Mouse (Mus musculus) gonadal fat pad, adult 2 months (tissue): ENCODE data around the gene Nosip. TPM values are rescaled to one million over a fixed set of nuclear protein-coding genes. Genes with fewer than 3 reads are reported as not detected.
"Not testable (repeated sequence)": the region's sequence is repeated elsewhere in the genome, so short reads cannot be mapped to it uniquely, and the experiment has no call there.

Experiments used
- DNase-seq: peaks from one replicate; pipeline ENCODE4 v3.0.0-alpha.2; 2012; ENCODE audit warnings: low read depth
- polyA plus RNA-seq: library from polyadenylated mRNA; depleted of rRNA; stranded (reverse); fragments of >200 nt; gene quantifications from 2 replicates; pipeline ENCODE4 v1.2.3, GENCODE M21; 2012; rRNA removed

Nosip gene
- polyA plus RNA-seq, 1 experiment = 78.1 TPM

DNA sequence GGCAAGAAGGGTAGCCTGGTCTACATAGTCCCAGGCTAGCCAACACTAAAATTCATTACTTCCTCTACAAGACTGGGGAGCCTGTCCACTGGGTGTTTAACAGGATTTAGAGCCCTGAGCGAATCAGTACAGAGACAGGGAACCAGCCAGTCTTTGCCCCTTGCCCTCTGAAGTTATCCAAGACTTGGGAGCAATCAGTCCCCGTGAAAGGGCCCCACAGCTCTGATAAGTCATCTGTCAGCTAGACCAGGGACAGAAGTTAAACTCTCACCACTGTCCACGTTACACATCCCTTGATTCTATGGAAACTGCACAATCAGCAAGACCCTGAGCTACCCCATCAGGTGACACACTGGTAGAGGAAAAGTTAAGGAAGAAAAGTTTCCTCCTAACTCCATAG, 50.3 kb downstream of the Nosip start:
- DNase-seq = no peak

DNA sequence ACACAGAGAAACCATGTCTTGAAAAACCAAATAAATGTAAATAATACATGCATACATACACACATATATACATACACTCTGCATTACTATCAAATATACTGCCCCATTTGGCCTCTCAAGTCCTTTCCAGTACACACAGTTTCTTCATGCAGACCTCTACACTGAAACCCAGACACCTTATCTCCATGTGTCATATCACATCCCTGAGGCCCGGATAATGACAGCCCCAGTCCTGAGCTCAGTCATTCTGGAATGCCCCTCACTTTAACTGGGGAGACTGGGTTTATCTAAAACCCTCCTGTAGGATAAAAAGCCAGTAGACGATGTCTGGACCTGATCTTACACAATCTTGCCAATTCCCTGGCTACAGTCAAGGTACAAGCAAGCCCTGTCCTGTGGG, 51.2 kb downstream of the Nosip start:
- no peak for DNase-seq

DNA sequence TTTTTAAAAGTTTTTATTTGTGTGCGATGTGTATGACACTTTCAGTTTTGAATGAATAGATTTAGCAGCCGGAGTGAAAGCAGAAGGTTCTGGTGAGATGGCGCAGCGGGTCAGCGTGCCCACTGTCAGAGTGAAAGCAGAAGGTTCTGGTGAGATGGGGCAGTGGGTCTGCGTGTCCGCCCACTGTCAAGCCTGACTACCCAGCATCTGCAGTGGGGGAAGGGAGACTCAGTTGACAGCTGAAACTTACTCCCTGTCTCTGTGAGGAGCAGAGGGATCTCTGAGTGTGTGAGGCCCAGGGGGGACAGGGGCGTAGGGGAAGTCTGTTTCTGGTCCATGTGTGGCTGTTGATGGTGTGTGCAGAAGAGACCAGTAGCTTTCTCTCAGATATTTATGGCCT, 55.3 kb downstream of the Nosip start:
- no peak for DNase-seq

DNA sequence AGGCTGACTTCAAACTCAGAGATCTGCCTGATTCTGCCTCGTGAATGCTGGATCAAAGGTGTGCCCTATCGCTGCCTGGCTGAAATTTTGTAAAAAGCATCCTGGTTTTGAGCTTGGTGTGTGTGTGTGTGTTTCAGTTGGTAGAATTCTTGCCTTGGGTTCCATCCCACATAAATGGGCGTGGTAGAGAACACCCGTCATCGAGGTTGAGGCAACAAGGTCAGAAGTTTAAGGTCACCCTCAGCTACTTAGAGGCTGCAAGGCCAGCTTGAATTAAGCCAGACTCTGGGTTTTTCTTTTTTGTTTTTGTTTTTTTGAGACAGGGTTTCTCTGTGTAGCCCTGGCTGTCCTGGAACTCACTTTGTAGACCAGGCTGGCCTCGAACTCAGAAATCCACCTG, 56.1 kb downstream of the Nosip start:
- DNase-seq = no peak

DNA sequence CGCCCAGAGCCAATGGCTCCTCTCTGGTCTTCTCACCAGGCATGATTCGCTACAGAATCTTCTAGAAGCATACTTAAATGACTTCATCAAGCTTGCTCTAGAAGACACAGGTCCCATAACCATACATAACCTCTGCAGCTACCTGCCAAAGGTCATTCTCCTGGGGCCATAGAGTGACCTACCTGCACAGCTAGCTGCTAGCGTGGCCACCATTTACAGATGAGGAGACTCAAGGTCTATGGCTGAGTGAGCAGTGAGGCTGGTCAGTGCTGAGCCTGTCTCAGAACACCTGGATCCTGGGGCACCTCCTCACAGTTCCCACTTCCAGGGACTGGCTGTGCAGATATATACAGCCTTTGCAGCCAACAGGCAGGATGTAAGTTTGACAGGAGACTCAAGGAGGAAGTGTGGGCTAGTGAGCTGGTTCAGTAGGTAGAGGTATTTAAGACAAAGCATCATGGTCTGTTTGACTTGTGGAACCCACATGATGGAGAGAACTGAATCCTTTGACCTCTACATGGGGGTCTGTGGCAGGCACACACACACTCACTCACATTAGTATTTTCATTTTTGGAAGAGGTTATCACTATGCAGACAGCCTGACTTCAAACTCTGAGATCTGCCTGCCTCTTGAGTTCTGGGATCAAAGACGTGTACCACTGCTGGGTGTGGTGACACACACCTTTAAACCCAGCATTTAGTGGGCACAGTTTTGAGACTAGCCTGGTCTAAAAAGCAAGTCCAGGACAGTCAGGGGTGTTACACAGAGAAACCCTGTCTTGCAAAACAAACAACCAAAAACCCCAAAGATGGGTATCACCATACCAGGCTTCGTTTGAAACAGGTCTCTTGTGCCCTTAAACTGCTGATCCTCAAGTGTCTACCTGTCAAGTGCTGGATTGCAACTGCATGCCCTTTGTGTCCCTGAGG, 57.8 kb downstream of the Nosip start:
- no peak for DNase-seq

DNA sequence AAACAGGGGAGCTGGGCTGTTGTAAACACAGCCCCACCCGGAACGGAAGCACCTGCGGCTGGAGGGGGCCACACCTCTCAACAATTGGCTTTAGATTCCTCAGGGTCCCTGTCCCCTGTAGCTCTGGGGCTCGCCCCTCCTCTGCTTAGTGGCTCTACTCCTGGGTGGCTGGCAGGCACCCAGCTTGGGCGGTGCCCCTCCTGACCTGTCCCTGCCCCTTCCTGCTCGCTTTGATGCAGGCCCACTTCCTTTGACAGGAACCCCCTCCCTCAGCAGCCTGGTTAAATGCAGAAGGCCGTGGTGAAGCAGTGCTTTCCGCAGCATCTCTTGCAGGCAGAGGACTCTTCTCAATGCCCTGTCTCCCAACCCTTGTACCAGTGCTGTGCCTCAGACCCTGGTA, 59.2 kb downstream of the Nosip start:
- DNase-seq = no peak

DNA sequence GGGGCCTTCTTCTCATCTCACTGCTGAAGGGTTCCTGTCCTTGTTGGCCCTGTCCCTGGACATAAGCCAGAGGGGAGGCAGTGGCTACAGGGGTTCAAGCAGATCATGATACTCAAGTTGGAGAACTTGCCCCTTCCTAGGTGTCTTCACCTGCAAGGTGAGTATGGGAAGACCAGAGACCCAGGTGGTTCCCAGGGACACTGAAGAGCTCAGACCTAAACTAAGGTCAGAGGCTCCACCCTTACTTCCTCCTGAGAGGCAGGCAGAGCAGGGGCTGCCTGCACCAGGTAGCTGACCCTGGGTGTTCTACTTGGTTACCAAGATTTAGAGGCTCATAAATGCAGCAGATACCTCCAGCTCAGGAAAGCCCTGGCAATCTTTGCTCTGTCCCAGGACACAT, 59.7 kb downstream of the Nosip start:
- DNase-seq = no peak

DNA sequence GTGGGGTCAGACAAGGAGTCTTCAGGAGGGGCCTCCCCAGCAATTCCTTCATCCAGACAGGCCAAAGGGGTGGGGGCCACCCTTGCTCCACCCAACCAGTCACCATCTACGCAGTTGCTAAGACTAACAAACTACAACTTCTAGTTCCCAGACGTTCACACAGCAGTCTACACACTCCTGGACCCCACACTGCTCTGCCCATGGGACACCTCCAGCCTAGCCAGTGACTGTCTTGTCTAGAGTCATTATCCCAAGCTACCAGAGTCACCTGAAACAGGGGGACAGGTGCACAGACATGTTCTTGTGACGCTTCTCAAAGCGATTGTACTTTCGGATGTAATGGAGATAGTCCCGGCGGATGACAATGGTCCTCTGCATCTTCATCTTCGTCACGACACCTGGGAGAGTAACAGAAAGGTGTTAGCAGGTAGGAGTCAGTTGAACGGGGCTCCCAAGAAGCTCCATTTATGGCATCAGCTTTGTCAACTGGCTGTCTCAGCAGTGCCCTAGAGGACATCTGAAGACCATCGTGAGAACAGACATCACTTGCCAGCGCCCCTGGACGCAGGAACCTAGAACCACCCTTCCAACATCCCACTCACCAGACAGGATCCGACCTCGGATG, 60.4 kb downstream of the Nosip start:
- no peak for DNase-seq

DNA sequence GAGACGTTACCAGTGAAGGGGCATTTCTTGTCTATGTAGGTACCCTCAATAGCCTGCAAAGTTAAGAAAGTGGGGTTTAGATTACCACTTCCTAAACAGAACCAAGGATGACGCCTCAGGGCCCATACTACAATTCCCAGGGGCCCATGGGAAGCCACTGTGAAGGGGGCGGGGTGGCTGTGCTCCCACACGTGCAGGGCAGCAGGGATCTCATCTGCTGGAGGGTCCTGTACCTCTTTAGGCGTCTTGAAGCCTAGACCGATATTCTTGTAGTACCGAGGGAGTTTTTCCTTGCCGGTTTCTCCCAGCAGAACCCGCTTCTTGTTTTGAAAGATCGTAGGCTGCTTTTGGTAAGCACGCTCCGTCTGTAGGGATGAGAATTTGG, 60.9 kb downstream of the Nosip start:
- DNase-seq = no peak

DNA sequence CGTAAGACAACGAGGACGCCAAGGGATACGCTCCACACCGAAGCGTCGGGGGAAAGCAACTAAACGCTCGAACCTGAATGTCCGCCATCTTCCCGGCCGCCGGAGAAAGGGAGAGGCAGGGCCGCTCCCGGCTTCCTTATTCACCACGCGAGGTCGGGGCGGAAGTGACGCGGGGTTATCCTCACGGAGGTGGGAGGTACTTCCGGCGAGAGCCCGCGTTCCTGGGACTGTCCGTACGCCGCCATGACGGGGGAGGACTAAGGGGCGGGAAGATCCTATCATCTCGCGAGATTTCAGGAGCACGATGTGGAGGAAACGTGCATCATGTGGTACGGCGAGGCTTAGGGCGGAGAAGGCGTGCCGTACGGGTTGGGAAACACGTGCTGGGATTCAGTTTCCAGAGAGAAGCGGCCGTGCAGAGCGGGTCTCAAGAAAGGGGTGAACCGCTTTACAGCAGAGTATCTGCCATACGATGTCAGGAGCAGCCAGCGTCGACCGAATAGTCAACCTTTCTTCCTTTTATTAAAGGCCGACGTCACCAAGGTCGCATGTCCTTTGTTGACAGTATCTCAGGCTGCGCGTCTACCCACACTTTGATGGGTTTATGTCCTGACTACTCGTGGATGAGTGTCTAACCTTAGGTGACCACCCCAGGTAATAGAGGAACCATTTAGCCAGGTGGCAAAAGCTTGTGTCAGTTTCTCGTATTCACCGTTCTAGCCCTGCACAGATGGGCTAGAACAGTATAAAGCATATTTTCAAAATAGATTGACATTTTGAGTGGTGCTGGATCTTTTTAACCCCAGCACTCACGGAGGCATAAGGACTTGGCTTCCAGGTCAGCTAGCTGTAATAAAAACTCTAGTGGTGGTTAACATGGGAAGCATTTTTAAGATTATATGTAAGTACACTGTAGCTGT, 62.3 kb downstream of the Nosip start, which contains the start of gene Rps11:
Gene Rps11, minus strand, starts transcription at position 216 of the 920 bp plus-strand sequence.
- DNase-seq = peak; percentile 95

DNA sequence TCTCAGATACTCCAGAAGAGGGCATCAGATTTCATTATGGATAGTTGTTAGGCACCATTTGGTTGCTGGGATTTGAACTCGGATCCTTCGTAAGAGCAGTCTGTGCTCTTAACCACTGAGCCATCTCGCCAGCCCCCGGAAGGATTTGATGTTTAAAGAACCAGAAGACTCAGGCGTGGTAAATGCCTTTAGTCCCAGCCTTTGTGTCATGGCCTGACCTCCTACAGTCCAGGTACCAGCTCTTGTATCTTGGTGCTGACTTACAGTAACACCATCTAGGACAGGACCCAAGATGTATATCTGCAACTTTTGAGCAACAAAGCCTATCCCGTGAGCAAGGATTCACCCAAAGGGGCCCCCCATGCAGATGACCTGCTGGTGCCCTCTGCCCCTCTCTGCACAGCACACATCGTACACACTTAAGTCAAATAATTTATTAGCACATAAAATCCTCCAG, 62.9 kb downstream of the Nosip start:
- no peak for DNase-seq

DNA sequence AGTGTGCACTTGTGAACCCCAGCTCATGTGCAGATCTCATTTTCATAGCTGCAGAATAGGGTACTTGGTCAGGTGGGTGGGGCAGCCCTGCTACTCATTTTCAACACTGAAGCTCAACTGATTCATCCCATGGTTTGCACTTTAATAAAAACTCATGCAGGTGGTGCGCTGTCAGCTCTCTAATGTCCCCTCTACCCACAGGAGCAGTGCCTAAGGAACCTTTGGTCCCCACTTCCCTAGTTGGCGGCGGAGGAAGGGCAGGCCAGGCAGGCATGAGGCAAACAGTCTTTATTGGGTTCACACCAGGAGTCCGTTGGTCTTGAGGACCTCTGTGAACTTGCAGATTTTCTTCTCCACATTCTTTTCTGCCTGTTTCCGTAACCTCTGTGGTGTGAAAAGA, 63.4 kb downstream of the Nosip start:
- DNase-seq = not testable (repeated sequence)

DNA sequence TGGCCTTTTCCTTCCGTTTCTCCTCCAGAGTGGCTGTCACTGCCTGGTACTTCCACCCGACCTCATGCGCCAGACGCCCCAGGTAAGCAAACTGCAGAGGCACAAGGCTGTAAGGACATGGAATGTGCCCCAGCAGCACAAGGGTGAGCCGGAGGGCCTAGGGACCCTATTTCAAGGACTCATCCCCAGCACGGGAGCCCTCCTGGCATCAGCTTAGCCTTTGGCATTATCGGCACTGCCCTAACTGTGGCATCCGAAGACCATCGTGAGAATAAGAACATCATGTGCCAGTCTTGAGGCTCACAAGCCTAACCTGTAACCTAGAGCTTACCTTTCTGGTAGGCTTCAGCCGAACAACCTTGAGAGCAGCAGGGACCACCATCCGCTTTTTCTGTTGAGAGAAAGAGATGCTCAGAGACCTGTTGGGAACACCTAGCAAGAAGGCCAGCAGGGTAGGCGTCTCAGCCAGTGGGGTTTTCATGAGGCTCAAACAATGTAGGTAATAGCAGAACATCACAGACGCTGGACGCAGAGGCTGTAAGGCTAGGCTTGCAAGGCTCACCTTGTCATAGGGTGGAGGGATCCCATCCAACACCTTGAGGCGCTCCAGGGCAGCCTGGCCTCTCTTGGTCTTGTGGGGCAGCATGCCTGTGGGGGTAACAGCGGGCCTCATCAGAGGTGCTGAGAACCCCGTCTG, 64.1 kb downstream of the Nosip start:
- DNase-seq = no peak

DNA sequence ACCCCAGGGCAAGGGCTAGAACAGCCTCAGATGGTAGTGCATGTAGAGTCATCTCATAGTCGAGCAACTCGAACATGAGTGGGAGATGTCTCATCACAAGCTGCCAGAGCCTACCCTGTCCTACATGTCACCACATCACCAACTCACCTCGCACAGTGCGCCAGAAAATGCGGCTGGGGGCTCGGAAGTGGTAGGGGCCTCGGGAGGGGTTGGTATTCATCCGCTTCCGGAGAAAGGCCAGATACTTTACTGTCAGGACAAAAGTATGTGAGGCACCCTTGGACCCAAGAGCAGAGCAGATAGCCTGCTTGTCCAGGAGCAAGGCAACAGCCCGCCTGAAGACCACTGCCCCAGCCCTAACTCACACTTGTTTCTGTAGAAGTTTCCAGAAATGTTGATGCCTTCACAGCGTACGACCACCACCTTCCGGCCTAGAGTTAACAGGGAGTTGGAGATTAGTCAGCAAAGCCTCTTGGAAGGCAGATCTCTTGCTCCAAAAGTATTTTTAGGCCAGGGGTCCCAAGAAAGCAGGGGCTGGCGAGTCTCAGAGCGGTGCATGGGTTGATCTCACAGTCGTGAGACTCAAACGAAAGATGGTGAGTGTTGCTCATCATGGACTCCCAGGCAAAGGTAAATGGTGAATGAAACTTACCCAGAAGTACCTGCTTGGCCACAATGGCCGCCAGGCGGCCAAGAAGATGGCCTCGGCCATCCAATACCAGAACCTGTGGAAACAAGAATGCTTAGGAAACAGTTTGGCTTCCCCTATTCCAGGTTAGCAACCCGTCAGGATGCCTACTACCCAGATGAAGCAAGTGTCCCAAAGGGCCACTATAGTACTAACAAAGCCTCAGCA, 64.8 kb downstream of the Nosip start:
- DNase-seq = no peak

Other genes starting within 250 kb of the Nosip start
- 36.7 and 40.5 TPM in 2 replicates for gene Nup62, start 246.3 kb upstream of the Nosip start, polyA plus RNA-seq
- 2.1 and 2.7 TPM in 2 replicates for gene Il4i1, start 246.0 kb upstream of the Nosip start, polyA plus RNA-seq
- 139 and 143 TPM in 2 replicates for gene Atf5, start 245.8 kb upstream of the Nosip start, polyA plus RNA-seq
- gene Akt1s1, start 213.4 kb upstream of the Nosip start, polyA plus RNA-seq = 72.9 and 107 TPM in 2 replicates
- 90.6 and 94.6 TPM in 2 replicates for gene Tbc1d17, start 213.3 kb upstream of the Nosip start, polyA plus RNA-seq
- gene Pnkp, start 205.3 kb upstream of the Nosip start, polyA plus RNA-seq = 43.4 and 50.8 TPM in 2 replicates
- 243 and 279 TPM in 2 replicates for gene Ptov1, start 192.6 kb upstream of the Nosip start, polyA plus RNA-seq
- 95.2 and 106 TPM in 2 replicates for gene Med25, start 169.7 kb upstream of the Nosip start, polyA plus RNA-seq
- gene Fuz, start 166.3 kb upstream of the Nosip start, polyA plus RNA-seq = 34.2 and 34.5 TPM in 2 replicates
- 88.2 and 99.1 TPM in 2 replicates for gene Ap2a1, start 132.9 kb upstream of the Nosip start, polyA plus RNA-seq
- gene Tsks, start 119.2 kb upstream of the Nosip start, polyA plus RNA-seq = 3.5 and 4.7 TPM in 2 replicates
- 17.1 and 17.9 TPM in 2 replicates for gene Cpt1c, start 87.6 kb upstream of the Nosip start, polyA plus RNA-seq
- 211 and 218 TPM in 2 replicates for gene Prmt1, start 75.9 kb upstream of the Nosip start, polyA plus RNA-seq
- 87.1 and 89.9 TPM in 2 replicates for gene Irf3, start 64.8 kb upstream of the Nosip start, polyA plus RNA-seq
- gene Bcl2l12, start 63.7 kb upstream of the Nosip start, polyA plus RNA-seq = 20.3 and 22.0 TPM in 2 replicates
- 48.9 and 60.3 TPM in 2 replicates for gene Scaf1, start 46.1 kb upstream of the Nosip start, polyA plus RNA-seq
- gene Rras, start 44.5 kb upstream of the Nosip start, polyA plus RNA-seq = 221 and 291 TPM in 2 replicates
- 5.7 and 10.5 TPM in 2 replicates for gene Prr12, start 9.5 kb upstream of the Nosip start, polyA plus RNA-seq
- gene Prrg2, start 248 bp downstream of the Nosip start, polyA plus RNA-seq = 55.7 and 72.5 TPM in 2 replicates
- gene Rcn3, start 29.8 kb downstream of the Nosip start, polyA plus RNA-seq = 112 and 116 TPM in 2 replicates
- 152 and 158 TPM in 2 replicates for gene Fcgrt, start 41.4 kb downstream of the Nosip start, polyA plus RNA-seq
- 218 and 429 TPM in 2 replicates for gene Rps11, start 62.0 kb downstream of the Nosip start, polyA plus RNA-seq
- 2,573 and 2,702 TPM in 2 replicates for gene Rpl13a, start 66.3 kb downstream of the Nosip start, polyA plus RNA-seq
- 3.6 and 5.6 TPM in 2 replicates for gene Gm45713, start 73.8 kb downstream of the Nosip start, polyA plus RNA-seq
- gene Flt3l, start 74.0 kb downstream of the Nosip start, polyA plus RNA-seq = 37.2 and 42.7 TPM in 2 replicates
- gene Pih1d1, start 91.9 kb downstream of the Nosip start, polyA plus RNA-seq = 52.4 and 58.1 TPM in 2 replicates
- gene Aldh16a1, start 92.2 kb downstream of the Nosip start, polyA plus RNA-seq = 33.3 and 38.5 TPM in 2 replicates
- 0.86 and 0.95 TPM in 2 replicates for gene Slc17a7, start 101.5 kb downstream of the Nosip start, polyA plus RNA-seq
- gene Gfy, start 117.1 kb downstream of the Nosip start, polyA plus RNA-seq = not detected in 2 replicates
- gene Pth2, start 118.6 kb downstream of the Nosip start, polyA plus RNA-seq = not detected in 2 replicates
- gene Ccdc155, start 142.5 kb downstream of the Nosip start, polyA plus RNA-seq = 0.39 and 0.41 TPM in 2 replicates
- 11.5 and 18.9 TPM in 2 replicates for gene Dkkl1, start 149.7 kb downstream of the Nosip start, polyA plus RNA-seq
- 32.6 and 50.1 TPM in 2 replicates for gene Tead2, start 153.3 kb downstream of the Nosip start, polyA plus RNA-seq
- 19.8 and 24.3 TPM in 2 replicates for gene Cd37, start 176.7 kb downstream of the Nosip start, polyA plus RNA-seq
- 0.32 and 0.46 TPM in 2 replicates for gene Slc6a16, start 178.7 kb downstream of the Nosip start, polyA plus RNA-seq
- 1.1 and 2.3 TPM in 2 replicates for gene Slc6a21, start 215.1 kb downstream of the Nosip start, polyA plus RNA-seq